Mouse (Mus musculus): ENCODE measurements around the gene Ttll5. TPM values are rescaled to one million over a fixed set of nuclear protein-coding genes. Genes with fewer than 3 reads are reported as not detected.
A peak's percentile ranks its signal among the peaks of the same experiment; 100 is the strongest.

Ttll5 gene
- total RNA-seq, 2 experiments from 2014 or later, result 41.5 to 46.8 TPM

DNA sequence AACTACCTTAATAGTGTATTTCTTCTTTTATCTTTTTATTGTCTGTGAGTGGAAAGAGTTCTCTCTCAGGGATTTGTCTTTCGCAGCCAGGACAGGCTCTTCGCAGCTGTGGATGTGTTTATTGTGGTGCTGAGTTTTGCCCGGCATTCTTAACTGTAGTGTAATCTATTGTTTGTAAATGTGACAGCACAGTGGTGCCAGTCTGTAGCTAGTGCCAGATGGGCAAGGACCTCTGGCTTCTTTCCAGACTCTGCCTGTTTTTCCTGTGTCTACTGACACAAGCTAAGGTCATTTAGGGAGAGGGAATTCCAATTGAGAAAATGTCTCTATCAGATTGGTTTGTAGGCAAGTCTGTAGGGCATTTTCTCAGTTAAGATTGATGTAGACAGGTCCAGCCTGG is 6.2 kb downstream of the Ttll5 start:
- intact Hi-C loops (cut with DNase I), result no loop called here
- DNase-seq (ENCODE audit: low spot score in 2 of 2), result no peak

DNA sequence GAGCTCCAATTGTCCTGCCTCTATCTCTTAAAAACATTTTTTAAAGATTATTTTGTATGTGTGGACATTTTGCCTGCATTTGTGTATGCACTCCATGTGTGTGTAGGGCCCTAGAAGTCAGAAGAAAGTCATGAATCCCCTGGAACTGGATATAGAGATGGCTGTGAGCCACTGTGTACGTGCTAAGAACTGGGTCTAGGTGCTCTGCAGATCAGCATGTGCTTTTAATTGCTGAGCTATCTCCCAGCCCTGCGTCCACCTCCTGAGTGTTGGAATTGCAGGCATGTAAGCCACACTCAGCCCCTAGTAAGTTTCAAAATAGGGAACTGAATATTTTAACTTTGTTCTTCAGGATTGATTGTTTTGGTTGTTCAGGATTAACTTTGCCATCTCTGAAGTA is 10.1 kb downstream of the Ttll5 start:
- intact Hi-C loops (cut with DNase I), result no loop called here
- no peak for DNase-seq (ENCODE audit: low spot score in 2 of 2)

DNA sequence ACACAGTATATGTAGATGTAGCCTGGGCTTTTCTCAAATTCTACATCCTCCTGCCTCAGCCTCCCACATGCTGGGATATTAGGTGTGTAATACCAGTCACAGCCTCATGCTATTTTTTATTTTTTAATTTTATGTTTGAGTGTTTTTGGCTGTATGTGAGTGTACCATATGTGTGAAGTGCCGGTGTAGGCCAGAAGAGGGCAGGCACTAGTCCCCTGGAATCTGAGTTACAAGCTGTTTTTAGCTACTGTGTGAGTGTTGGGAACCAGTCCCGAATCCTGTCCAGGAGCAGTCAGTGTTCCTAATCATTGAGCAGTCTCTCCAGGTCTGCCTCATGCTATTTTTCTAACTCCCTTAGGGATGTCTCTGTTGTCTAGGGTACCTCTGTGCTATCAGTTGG is 13.3 kb downstream of the Ttll5 start:
- intact Hi-C loops (cut with DNase I), result no loop called here
- no peak for DNase-seq (ENCODE audit: low spot score in 2 of 2)

DNA sequence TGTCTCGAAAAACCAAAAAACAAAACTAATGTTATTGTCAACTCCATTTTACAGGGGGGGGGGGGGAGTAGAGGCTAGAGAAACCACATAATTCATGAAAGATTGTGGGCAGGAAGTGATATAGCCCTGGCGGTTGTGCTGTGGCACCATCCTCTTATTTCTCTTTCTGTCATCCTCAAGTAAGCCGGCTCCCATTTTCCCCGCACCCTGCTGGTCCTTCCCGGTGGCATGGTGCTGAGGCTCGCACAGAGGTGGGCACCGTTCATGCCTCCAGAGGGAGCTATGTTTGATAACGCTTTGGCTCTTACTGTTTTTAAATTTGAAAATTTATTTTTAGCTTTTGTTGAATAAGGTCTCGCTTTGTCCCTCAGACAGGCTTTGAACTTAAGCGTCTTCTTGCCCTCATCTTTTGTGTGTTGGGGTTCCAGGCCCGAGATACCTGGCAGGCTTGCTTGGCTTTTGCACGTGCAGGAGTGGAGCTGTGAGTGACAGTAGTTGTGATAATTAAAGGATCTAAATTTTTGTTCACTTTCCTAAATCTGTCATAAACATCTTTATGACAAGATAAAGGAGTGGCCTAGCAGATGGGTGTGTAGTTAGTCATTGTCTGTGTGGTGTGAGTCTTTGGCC is 15.0 kb downstream of the Ttll5 start:
- intact Hi-C loops (cut with DNase I), result no loop called here
- DNase-seq (ENCODE audit: low spot score in 2 of 2), result no peak

DNA sequence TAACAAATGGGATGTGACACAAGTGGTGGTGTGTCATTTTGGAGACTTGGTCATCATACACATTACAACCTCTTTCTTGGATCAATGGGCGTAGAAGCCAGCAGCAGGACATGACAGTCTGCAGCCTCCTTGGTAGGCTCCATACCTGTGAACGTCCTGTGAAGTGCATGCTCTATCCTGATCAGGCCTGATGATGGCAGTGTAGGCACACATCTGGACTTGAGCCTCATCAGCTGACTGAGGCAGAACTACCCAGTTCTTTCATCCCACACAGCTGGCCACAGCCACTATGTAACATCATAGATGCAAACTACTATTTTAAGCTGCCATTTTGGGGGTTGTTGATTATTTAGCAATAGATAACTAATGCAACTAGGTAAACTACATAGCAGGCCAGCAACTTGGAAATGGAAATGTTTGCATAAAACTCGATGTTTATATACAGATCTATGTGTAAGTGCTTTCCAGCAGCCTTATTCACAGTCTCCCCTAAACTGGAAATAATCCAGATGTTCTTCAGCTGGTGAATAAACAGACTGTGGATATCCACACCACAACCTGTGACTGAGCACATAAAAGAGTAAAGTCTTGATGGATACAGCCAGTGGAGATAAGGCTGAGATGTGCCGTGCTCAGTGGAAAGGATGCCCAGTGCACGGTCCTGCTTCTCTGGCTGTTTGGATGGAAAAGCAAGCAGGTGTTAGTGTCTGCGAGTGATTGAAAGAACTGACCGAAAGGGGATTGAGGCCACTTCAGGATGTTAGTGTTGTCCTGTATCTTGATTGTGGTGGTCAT is 23.9 kb downstream of the Ttll5 start:
- intact Hi-C loops (cut with DNase I), result loop anchor here (5.0 kb wide), 1 partner anchor 229 kb away; the partner anchor contains the start of gene Tgfb3
- DNase-seq (ENCODE audit: low spot score in 2 of 2), result peak; percentile 42 to 46

DNA sequence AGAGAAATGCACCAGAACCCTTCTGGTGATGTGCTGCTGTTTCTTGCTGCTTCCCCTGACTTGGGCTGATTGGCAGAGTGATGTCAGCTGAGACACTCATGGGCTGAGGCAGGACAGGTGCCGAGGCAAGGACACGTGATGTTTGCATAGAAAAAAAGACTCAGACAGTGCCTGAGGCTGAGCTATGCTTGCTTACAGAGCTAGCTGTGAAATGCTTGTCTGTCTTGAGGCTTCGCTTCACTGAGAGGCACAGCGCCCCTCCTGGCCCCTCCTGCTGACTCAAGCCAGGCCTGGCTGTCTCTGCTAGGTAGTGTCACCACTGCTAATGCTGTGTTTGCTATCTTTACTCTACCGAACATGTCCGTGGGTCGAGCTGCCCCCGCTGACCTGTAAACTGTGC is 26.2 kb downstream of the Ttll5 start:
- DNase-seq (ENCODE audit: low spot score in 2 of 2), result no peak
- intact Hi-C loops (cut with DNase I), result no loop called here

DNA sequence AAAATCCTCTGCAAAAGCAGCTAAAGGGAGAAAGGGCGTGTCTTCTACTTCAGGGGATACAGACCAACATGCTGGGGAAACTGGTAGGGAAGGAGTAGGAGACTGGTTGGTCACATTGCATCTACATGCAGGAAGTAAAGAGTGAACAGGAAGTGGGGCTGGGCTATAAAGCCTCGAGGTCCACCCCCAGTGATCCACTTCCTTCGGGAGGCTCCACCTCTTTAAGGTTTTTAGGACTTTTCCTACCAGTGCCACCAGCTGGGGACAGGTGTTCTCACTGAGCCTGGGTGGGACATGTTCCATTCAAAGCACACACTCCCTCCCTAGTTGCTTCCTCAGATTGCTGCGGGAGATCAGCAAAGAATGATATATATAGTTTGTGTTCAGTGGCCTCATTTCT is 29.4 kb downstream of the Ttll5 start:
- DNase-seq (ENCODE audit: low spot score in 2 of 2), result no peak
- intact Hi-C loops (cut with DNase I), result no loop called here

DNA sequence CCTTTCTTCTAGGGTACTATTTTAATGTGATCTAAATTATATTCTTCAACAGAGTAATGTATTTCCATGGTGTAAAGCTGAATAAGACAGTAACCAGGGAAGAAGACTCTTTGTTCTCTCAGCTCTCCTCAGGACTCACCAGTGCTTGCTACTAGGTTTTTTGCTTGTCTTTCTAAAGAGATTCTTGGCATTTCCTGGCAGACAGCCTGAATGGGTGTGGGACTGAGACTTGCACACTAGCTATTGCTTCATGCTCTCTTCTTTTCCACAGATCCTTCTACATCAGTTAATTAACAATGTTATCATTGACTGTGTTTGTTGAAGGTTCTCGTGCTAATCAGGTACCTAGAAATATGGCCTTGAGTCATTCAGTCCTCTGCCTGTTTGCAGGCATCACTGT is 29.8 kb downstream of the Ttll5 start:
- DNase-seq (ENCODE audit: low spot score in 2 of 2), result no peak
- intact Hi-C loops (cut with DNase I), result no loop called here

DNA sequence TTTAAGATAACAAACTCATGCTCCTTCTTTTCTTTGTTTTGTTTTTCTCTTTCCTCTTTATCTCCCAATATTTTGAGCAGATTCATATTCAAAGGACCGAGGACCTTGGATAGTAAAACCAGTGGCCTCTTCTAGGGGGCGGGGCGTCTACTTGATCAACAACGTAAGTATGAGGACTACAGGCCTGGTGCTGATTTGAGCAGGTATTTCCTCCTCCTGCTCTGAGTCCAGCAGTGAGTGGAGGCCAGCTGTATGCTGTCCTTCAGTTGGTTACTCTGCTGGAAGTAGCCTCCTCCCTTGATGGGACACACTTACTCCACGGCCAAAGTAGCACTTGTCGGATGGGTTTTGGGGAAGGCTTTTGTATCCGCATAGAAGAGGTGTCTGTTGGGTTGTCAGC is 32.8 kb downstream of the Ttll5 start:
- DNase-seq (ENCODE audit: low spot score in 2 of 2), result no peak
- intact Hi-C loops (cut with DNase I), result no loop called here

DNA sequence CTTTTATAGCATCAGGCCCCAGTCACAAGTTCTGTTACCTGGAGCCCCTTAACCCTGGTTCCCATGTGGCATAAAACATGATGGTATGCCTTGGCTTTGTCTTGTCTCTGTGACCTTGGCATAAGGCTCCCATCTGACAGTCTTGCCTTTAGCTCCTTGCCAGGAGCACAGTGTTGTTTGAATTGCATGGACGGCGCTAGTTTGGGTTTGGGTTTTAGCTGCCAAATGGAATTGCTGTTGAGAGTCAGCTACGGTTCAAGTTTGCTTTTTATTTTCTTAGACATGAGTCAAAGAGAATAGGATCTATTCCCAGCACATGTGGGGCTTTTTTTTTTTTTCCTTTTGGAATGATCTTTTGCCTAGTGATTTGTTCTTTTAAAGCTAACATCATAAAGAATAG is 34.7 kb downstream of the Ttll5 start:
- DNase-seq (ENCODE audit: low spot score in 2 of 2), result no peak
- intact Hi-C loops (cut with DNase I), result no loop called here

DNA sequence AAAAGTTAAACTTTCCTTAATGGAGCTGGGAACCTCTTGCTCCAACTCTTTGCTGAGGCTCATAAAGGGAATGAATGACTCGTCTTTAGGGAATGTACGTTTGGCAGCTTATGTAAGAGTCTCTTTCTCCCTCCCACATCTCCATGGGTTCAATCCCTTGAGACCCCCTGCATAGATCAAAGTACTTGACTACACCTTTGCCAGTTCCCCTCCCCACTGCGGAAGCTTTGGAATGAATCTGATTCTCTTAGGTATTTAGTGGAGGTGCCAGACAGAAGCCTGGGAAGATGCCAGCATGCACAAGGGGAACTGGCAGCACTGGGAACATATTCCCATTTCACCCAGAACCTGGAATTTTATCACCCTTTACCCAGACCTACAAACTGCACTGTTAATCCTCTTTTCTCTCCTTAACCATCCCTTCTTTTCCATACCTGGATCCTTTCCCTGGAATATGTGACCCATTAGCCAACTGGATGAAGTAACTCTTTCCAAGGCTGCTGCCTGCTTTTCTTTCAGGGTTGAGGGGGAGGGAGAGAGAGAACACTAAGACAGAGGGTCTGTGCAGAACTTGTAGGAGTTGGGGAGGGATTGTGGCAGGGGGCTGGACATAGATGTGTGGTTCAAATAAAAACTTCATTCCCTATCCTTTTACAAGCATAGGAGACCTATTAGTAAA is 35.2 kb downstream of the Ttll5 start:
- intact Hi-C loops (cut with DNase I), result no loop called here
- DNase-seq (ENCODE audit: low spot score in 2 of 2), result no peak

DNA sequence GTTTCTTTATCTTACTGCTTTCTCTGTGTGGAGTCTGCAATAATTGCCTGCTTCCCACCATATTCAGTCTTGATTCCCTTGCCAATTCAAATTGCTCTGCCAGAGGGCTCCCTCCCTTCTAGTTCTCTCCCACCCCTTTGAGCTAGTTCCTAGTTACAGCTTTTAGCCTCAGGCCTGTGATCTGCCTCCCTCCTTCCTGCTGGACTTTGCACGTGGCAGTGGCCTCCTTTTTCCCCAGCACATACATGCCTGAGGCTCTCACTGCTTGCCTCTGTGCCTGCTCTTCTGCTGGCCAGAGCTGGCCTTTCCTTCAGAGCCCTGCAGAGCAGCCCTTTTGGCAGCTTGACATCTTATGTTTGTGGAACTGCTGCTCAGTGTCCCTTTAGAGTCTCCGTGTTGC is 38.1 kb downstream of the Ttll5 start:
- no peak for DNase-seq (ENCODE audit: low spot score in 2 of 2)
- intact Hi-C loops (cut with DNase I), result no loop called here

DNA sequence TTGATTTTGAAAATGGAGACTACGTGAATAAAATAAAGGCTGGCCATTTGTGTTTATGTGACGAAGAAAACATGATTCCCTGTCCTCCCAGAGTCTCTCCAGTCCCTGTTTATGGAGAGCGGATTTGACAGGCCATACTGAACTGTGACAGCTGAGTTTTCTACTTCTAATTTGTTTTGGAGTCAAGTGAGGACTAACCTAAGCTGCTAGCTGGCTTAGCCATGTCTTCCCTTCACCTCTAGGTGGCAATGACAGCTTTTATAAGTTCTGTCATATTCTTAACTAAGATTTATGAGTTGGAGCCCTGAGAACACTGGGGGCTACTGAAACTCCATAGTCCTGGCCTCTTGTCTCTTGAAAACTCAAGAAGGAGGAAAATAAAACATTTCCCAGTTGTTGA is 41.1 kb downstream of the Ttll5 start:
- intact Hi-C loops (cut with DNase I), result no loop called here

DNA sequence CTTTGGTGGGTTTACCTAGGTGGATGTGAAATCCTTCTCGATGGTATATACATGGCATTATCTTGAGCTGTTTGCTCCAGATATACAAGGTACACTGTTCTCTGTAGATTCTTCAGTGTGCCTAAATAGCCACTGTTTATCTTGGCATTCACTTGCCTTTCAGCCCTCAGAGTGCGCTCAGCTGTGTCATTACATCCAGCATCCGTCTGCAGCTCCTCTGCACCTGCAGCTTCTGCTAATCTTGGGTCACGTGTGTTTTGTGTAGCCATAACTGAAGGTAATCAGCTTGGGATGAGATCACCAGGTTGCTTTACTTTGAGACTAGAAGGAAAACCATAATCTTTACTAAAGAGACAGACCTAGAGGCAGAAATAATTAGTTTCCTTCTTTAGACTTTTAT is 42.2 kb downstream of the Ttll5 start:
- DNase-seq (ENCODE audit: low spot score in 2 of 2), result no peak
- intact Hi-C loops (cut with DNase I), result loop anchor here (1.0 kb wide), 1 partner anchor 213 kb away; the partner anchor contains the start of gene Tgfb3

More for the DNA sequence above, 41.1 kb downstream of the Ttll5 start:
- DNase-seq (ENCODE audit: low spot score in 2 of 2), result peak; percentile 39 to 57

DNA sequence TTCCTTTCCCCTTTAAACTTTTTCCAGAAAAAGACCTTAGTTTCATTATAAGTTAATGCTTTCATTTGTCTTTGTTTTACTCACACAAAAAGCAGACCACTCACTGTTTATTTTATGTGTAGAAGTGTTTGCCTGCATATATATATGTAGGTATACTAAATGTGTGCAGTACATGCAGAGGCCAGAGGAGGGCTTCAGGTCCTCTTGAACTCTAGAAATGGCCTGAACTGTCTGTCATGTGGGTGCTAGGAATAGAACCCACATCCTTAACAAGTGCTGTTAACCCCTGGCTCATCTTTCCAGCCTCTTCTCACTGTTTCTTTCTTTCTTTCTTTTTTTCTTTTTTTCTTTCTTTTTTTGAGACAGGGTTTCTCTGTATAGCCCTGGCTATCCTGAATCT is 42.7 kb downstream of the Ttll5 start:
- intact Hi-C loops (cut with DNase I), result no loop called here

DNA sequence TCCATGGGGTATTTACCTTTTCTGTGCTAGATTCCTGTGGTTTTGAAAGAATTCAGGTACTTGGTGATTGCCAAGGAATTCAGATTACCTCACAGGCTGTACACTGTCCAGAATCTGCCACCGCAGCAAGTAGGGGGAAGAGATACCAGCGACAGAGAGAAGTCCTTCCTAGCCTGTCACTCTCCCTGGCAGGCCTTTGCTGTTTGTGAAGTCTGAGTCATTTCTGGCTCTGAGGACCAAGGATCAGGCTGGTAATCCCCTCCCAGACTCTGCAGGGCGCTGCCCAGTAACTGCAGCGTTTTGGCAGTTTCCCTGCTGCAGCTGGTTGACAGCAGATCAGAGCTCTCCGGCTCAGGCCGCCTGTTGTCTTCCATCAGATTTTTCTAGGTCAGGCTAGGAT is 45.0 kb downstream of the Ttll5 start:
- peak; percentile 24 to 54 for DNase-seq (ENCODE audit: low spot score in 2 of 2)
- intact Hi-C loops (cut with DNase I), result no loop called here

More for the DNA sequence above, 42.7 kb downstream of the Ttll5 start:
- DNase-seq (ENCODE audit: low spot score in 2 of 2), result no peak

DNA sequence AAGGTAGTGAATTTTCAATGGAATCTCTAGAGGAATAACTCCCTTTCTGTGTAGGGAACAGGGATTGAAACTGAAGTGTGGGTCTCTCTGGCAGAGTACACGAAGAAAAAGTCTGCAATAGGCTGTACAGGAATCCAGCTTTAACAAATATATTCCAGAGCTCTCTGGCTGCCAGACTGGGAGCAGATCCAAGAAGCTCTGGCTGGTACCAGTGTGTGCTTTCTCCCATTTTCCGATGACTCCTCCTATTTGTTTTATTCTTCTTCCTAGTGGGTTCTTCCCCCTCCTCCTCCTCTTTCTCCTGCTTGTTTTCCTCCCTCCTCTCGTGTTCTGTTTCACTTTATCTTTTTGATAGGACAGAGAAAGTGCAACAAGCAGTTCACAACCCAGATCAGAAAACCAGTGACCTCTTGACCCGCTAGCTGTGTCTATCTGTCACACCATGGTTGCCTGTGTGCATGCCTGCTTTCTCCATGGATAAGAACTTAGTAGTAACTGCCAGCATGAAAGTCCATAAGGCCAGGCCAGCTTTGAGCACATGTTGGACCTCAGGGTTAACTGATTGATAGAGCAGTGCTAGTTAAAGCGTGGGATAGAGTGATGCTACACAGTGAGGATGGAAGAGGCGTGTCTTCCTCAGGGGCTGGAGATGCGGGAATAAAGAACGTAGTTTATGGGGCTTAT is 55.3 kb downstream of the Ttll5 start:
- intact Hi-C loops (cut with DNase I), result no loop called here
- peak; percentile 65 to 83 for DNase-seq (ENCODE audit: low spot score in 2 of 2)

DNA sequence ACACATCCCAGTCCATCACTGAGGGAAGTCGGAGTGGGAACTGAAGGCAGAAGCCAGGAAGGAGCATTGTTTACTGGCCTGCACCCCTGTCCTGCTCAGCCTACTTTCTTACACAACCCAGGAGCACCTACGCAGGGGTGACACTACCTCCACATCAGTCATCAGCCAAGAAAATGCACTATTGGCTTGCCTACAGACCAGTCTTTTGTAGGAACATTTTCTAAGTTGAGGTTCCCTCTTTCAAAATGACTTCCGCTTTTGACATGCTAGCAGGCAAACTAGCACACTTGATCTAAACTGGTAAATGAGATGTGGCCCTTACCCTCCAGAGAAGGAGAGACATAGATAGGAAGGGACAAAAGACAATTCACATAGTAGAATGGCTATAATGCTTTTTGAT is 60.6 kb downstream of the Ttll5 start:
- intact Hi-C loops (cut with DNase I), result no loop called here
- no peak for DNase-seq (ENCODE audit: low spot score in 2 of 2)

DNA sequence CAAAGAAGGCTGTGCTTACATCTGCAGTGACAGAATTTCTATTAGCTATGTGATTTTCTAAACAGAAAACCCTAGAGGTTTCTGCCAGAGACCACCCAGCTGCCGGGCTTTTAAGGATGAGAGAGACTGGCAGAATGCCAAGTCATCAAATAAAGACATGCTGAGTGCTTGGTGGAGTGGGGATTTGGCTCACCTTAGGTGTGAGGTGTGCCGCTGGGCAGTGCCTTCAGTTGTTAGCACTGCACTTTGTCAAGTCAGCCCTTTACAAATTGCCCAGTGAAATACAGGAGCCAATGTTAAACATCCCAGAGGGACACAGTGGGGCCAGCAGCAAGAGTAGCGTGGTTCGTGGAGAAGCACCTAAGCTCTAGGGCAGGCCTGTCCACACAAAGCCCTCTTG is 65.6 kb downstream of the Ttll5 start:
- intact Hi-C loops (cut with DNase I), result no loop called here
- no peak for DNase-seq (ENCODE audit: low spot score in 2 of 2)

DNA sequence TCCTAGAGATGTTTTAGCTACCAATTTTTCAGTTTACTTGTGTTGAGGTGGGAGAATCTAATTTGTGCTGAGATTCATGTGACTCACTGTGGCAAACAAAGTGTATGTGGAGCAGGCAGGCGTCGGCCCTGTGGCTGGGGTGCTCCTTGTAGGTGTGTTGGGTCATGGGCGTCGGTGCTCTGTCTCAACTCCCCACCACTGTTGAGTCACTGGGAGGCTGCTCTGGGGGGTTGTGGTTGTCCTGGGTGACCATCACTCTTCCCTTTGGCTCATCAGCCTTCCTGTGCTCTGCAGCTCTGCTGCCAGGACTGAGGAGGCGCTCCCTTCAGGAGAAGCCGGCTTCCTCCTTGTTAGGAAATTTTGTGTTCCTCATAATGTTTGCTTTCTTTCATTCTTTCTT is 79.5 kb downstream of the Ttll5 start:
- intact Hi-C loops (cut with DNase I), result no loop called here
- DNase-seq (ENCODE audit: low spot score in 2 of 2), result no peak

Data from left cerebral cortex, postnatal 14 days (tissue).